Mouse (Mus musculus) megakaryocyte, embryonic 14.5 days (primary cell): ENCODE data around the gene Rhoj.

ENCODE experiments used
- FLI1 ChIP-seq: IDR thresholded peaks from 2 replicates; pipeline ENCODE4 v1.6.1; 2012; ENCODE audit warnings: low read length, inconsistent platforms, mixed read lengths
- GATA1 ChIP-seq: IDR thresholded peaks from 3 replicates; pipeline ENCODE4 v1.6.1; 2012; ENCODE audit warnings: mixed read lengths, low read length, inconsistent platforms, borderline replicate concordance

GRCm38 (mm10) chr12:75280502-75280901 is 27.6 kb upstream of the Rhoj start:
- TF ChIP-seq GATA1 (no peak), FLI1 (no peak)
